Mouse (Mus musculus) cerebellum, adult 18-20 months (tissue): ENCODE results near the gene Zfp330.

Source experiments
- DNase-seq, 2 experiments: peaks; one replicate each; pipeline ENCODE4 v3.0.0; 2021

Zfp330 gene

DNA sequence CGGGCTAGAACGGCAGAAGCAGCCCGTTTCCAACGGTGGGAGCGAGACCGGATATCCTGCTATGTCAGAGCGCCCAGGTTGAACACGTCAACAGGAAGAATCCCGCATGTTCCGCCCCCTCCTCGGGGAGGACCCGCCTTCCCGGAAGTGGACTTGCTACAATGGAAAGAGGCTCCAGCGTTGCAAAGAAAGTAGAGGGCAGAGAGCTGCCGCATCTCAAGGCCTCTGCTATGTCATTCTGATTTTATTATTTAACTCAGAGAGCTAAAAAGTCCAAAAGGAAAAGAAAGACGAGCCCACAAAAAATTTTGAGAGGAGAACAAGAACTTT is at the start of gene Zfp330:
TSS of gene Zfp330 (minus strand) at position 68 of the 330 bp plus-strand sequence.
- peak; percentile 88 to 95 for DNase-seq

DNA sequence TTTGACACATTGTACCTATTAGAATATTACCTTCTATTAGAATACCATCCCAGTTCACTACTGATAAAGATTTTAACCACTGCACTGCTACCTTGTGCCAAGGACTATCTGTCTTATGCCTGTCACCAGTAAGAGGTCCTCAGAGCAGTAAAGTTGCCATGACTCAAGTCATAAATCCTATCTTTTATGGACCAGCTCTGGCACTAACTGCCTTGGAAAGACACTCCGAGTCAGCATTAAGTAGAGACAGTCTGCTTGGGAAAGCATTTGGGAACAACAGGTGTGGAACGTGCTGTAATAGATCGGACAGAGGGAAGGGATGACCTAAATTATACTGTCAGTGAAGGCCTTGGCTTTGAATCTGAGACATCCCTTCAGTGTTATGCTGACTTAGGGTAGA is 4.0 kb upstream of the Zfp330 start:
- DNase-seq: no peak

DNA sequence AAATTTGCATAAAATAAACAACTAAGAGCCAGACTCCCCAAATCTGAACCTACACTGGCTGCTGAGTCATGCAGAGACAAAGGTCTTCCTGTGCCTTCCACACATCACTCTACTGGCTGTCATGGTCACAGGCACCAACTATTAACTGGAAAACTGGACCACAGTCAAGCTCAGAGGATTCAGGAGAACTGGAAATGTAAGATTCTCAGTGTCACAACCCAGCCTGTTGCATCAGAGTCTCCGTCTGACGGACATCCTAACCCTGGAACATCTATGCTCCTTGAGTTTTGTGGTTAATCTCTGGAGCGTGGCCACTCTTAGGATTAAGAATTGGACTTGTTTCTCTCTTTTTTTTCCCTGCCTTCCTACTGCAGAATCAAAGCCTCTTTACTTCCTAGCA is 3.4 kb upstream of the Zfp330 start:
- DNase-seq: no peak

DNA sequence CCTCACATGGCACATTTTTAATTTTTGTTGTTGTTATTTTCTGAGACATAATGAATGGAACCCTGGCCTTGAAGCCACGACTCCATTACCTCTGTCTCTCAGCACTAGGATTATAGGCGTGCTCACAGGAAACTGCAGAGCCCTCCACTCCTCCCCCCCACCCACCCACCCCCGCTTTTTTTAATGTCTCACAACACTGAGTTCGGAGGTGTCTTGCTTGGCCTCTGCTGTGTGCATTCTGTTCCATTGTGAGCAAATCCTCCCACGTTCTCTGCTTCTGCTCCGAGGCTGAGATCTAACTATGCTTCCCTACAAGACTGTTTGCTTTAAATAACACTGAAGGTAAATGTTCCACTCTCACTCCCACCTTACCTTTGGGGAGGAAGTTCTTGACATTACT is 522 bp upstream of the Zfp330 start:
- no peak for DNase-seq

DNA sequence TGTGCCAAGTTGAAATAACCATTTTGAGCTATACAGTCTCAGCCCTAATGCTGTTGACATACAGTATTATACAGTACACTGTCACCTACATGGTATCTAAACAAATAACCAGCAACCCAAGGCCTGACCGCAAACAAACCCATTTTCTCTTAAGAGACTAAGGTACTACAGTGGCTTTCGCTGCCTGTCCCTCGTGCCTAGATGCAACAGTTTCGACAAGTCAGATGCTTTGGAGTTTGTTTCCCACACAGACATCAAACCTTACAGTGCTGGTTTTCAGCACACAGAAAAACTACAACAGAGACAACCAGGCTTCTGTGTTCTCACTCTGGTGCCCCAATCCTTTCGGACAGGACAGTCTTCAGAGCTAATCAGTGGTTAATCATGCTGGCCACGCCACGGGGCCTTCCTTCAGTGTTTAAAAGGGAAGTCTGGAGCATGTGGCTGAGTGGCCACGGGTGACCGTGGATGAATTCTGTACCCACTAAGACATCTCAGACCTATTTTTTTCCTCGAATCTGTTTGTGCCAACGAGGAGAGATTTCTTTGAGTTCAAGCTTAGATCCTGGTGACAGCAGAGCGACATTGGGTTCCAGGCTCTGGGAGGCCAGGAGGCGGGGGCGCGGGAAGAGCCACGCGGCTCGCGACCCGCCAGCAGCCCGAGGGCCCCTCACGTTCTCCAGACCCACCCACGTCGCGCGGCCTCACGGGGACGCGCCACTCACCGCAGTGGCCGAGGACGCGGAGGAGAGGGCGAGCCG is 448 bp downstream of the Zfp330 start:
- DNase-seq: no peak

DNA sequence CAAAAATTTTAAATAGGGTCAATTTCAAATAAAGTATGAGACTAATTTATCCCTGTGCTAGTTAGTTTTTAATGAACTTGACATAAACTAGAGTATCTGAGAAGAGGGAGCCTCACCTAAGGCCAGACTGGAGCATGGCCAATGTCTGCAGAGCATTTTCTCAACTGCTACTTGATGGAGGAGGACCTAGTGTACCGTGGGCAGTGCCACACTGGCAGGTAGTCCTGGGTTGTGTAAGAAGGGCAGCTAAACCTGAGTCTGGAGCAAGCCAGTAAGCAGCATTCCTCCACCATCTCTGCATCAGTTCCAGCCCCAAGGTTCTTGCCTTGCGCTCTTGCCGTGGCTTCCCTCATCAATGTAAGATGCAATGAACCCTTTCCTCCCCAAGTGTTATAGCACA is 3.1 kb downstream of the Zfp330 start:
- DNase-seq: no peak

DNA sequence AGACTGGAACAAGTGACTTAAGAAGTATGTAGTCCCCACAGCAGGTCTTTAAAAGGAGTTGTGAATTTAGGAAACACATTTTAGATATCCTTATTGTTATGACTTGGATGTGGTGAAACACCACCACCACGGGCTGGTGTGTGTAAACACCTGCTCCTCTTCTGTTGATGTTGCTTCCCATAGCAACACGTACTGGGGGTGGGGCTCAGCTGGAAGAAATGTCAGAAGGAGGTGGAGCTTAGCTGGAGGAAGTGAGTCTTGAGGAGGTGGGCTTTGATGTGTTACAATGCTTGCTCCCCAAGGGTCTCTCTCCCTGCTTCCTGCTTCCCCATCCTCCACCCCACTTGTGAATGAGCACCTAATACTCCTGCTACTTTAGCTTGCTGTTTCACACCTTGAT is 14.9 kb downstream of the Zfp330 start:
- no peak for DNase-seq

DNA sequence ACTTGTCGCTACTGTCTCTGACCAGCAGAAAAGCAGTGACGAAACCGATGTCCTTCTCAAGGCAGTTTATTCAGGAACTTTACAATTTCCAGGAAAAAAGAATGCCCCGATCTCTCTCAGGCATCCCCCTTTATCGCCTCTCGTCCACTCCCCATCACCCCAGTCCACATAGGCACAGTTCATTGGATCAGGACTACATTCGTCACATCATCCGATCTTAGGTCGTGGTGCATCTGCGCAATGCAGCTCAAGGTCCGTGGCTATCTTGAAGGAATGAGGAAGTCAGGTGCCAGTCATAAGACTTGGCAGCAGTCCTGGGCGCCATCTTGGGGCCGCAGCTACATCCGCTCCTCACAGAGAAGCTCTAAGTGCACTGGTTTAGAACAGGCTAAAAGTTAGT is 19.0 kb downstream of the Zfp330 start:
- DNase-seq: no peak

DNA sequence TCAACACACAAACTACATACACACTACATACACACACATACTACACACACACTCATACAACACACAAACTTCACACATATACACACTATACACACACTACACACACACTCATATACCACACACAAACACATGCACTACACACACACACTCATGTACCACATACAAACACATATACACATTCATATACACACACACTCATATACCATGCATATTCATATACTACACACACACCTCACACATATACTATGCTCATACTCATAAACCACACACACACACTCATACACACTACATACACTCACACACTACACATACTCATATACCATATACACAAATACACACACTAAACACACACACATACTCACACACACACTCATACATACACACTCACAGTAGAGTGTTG is 27.3 kb downstream of the Zfp330 start:
- no peak for DNase-seq

DNA sequence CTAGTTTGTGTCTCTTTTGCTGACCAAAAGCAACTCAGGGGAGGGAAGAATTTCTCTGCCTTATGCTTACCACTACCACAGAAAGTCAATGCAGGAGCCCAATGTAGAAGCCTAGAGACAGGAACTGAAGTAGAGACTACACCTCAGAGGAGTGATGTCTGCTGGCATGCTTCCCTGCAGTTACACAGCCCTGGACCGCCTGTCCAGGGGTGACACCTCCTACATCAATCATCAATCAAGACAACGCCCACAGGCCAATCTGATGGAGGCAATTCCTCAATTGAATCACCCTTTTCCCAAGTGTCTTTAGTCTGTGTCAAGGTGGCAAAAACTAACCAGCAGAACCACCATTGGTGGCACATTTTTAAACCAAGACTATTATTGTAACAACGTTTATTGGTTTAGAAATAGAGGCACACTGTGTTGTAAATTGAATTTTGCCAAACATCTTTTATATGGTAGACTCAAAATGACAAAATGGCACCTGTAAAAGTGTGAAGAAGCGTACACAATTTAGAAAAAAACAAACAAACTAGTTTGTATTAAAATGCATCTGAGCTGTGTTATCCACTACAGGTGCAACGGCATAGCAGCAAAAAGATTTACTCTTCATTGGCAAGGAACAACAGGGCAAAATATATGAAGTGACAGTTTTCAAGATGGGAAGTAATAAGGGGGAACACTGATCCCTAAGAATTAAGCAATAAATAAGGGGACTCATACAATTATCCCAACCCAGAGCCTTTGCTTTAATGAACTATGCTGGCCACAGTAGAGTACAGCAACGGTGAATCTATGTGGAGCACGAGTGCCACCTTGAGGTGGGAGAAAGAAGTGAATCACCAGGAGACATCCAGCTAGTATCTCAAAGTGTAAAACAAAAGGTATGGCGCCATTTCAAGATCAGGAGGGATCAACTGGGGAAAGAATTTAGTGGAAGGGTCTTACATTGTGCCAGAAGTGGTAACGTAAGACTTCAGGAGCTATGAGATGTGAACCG is 29.8 kb downstream of the Zfp330 start:
- peak; percentile 61 to 76 for DNase-seq
